Comparison of ENCODE assay signal across 13 mouse cellular contexts in genomic region chr3:151417688-151418572, GRCm38 (mm10). TPM values are rescaled to one million over a fixed set of nuclear protein-coding genes. Genes with fewer than 3 reads are reported as not detected.
DNase-seq lines count a peak whose midpoint lies in the region; ATAC-seq and TF ChIP-seq lines count a peak whose summit lies in the region.
"Had no signal": no experiment of that assay in that cellular context is flagged by ENCODE, and none has a peak within 500 bp of the region (broad histone marks: within the 10 kb centered on the region; RNA-seq: fewer than 3 reads in every experiment).

No protein-coding gene starts in this region.

- no peak overlapping the region for H3K4me3 ChIP-seq in kidney, postnatal 0 days (replicated peaks; ENCODE audit: low read depth, low read length)
- H3K4me3 ChIP-seq in kidney, embryonic 15.5 days (replicated peaks): no peak overlapping the region
- H3K4me3 ChIP-seq in midbrain, embryonic 16.5 days (ENCODE audit: low read depth, low read length): no peak overlapping the region
- H3K4me3 ChIP-seq: limb, embryonic 15.5 days; lung, embryonic 15.5 days had no signal

- no peak for TF ChIP-seq CTCF in kidney, postnatal 0 days (IDR thresholded peaks at IDR 0.05; ENCODE audit: low read depth)

- H3K27ac ChIP-seq in kidney, postnatal 0 days: no peak overlapping the region
- no peak overlapping the region for H3K27ac ChIP-seq in kidney, embryonic 15.5 days
- H3K27ac ChIP-seq in midbrain, embryonic 16.5 days (ENCODE audit: low read length): no peak overlapping the region
- H3K27ac ChIP-seq: limb, embryonic 15.5 days; lung, embryonic 15.5 days had no signal

- no peak for ATAC-seq in kidney, postnatal 0 days (replicated peaks; ENCODE audit: low FRiP score, low read depth)
- no peak for ATAC-seq in kidney, embryonic 15.5 days (replicated peaks; ENCODE audit: low FRiP score)
- ATAC-seq in common myeloid progenitor, adult 5-6 weeks (replicated peaks; ENCODE audit: low read depth, poor library complexity, severe bottlenecking): peak; percentile 91
- ATAC-seq in midbrain, embryonic 16.5 days: no peak

- intact Hi-C loops in heart, postnatal 10 days (cut with DNase I): no loop called here

- H3K9me3 ChIP-seq in kidney, postnatal 0 days (replicated peaks; ENCODE audit: low read length): no peaks in the 10 kb centered on the region
- no peaks in the 10 kb centered on the region for H3K9me3 ChIP-seq in kidney, embryonic 15.5 days (replicated peaks)
- no peaks in the 10 kb centered on the region for H3K9me3 ChIP-seq in midbrain, embryonic 16.5 days (replicated peaks; ENCODE audit: control insufficient read depth, low read length, poor library complexity, severe bottlenecking)
- H3K9me3 ChIP-seq: limb, embryonic 15.5 days; lung, embryonic 15.5 days had no signal

- DNase-seq in heart, adult 11 months: peak; percentile 50
- no peak for DNase-seq in heart, postnatal 10 days
- peak; percentile 11 for DNase-seq in kidney, postnatal 0 days (ENCODE audit: low spot score)
- no peak for DNase-seq in cerebellum, postnatal 36 days
- DNase-seq in layer of hippocampus, adult 11-12 months (ENCODE audit: low spot score): no peak
- DNase-seq: adrenal gland, adult 8-10 months; kidney, postnatal 10 days; spleen, adult 18-20 months had no signal

- no peaks in the 10 kb centered on the region for H3K4me1 ChIP-seq in kidney, postnatal 0 days (replicated peaks; ENCODE audit: insufficient read depth, low read length)
- 0 out of 2 replicates have a peak, but pooled peaks cover 3% of the 10 kb centered on the region for H3K4me1 ChIP-seq in kidney, embryonic 15.5 days
- no peaks in the 10 kb centered on the region for H3K4me1 ChIP-seq in midbrain, embryonic 16.5 days (ENCODE audit: control insufficient read depth, insufficient read depth, low read length)
- H3K4me1 ChIP-seq: limb, embryonic 15.5 days; lung, embryonic 15.5 days had no signal

- no peak overlapping the region for H3K9ac ChIP-seq in kidney, postnatal 0 days (ENCODE audit: low read depth, low read length)
- H3K9ac ChIP-seq in kidney, embryonic 15.5 days: no peak overlapping the region
- no peak overlapping the region for H3K9ac ChIP-seq in midbrain, embryonic 16.5 days (ENCODE audit: low read depth, low read length)
- H3K9ac ChIP-seq: limb, embryonic 15.5 days; lung, embryonic 15.5 days had no signal

- H3K27me3 ChIP-seq in kidney, postnatal 0 days (ENCODE audit: insufficient read depth, low read length): no peaks in the 10 kb centered on the region
- no peaks in the 10 kb centered on the region for H3K27me3 ChIP-seq in kidney, embryonic 15.5 days
- no peaks in the 10 kb centered on the region for H3K27me3 ChIP-seq in midbrain, embryonic 16.5 days (ENCODE audit: control insufficient read depth, insufficient read depth, low read depth, low read length)
- H3K27me3 ChIP-seq: limb, embryonic 15.5 days; lung, embryonic 15.5 days had no signal

- 54% methylated on average over 12 of the region's 12 CpGs for WGBS in kidney, postnatal 0 days
- 61% methylated on average over 12 of the region's 12 CpGs for WGBS in kidney, embryonic 15.5 days
- WGBS in midbrain, embryonic 16.5 days: 54% methylated on average over 12 of the region's 12 CpGs

- H3K36me3 ChIP-seq in kidney, postnatal 0 days (ENCODE audit: insufficient read depth, low read length): no peaks in the 10 kb centered on the region
- H3K36me3 ChIP-seq in kidney, embryonic 15.5 days: no peaks in the 10 kb centered on the region
- H3K36me3 ChIP-seq in midbrain, embryonic 16.5 days (ENCODE audit: control insufficient read depth, insufficient read depth, low read length): no peaks in the 10 kb centered on the region
- H3K36me3 ChIP-seq: limb, embryonic 15.5 days; lung, embryonic 15.5 days had no signal

- H3K4me2 ChIP-seq in kidney, postnatal 0 days (ENCODE audit: low read length): no peak overlapping the region
- no peak overlapping the region for H3K4me2 ChIP-seq in kidney, embryonic 15.5 days
- H3K4me2 ChIP-seq in midbrain, embryonic 16.5 days (ENCODE audit: low read length): peak overlapping the region; percentile 37; the same call in 1 of the 2 replicates
- H3K4me2 ChIP-seq: limb, embryonic 15.5 days; lung, embryonic 15.5 days had no signal

RNA-seq across cellular contexts. Expression of gene Adgrl4, which starts 19.8 kb away (rescaled TPM):
- total RNA-seq in heart, postnatal 10 days (2021): 10 to 100 TPM; 91.3 to 95.4 TPM
- 29.9 and 35.4 TPM in 2 replicates for polyA plus RNA-seq in kidney, postnatal 0 days (2015; fragmentation: Nextera tagmentation; extraction: Ambion mirVana)
- 23.4 and 26.8 TPM in 2 replicates for polyA plus RNA-seq in kidney, embryonic 15.5 days (2015; fragmentation: Nextera tagmentation; extraction: Ambion mirVana)
- total RNA-seq in common myeloid progenitor, adult 5-6 weeks (2017): 395 and 418 TPM in 2 replicates
- polyA plus RNA-seq in midbrain, embryonic 16.5 days (2015; fragmentation: Nextera tagmentation; extraction: Ambion mirVana): 15.8 and 15.9 TPM in 2 replicates

Comparison
In these comparisons a context has a peak if more than half of its experiments do, and no peak if none do; other contexts are left out.
1. DNase-seq: peak in heart, adult 11 months (single experiment) and kidney, postnatal 0 days (single experiment); none in heart, postnatal 10 days (0 of 2), cerebellum, postnatal 36 days (0 of 2) and layer of hippocampus, adult 11-12 months (single experiment).